Mouse (Mus musculus) cerebral cortex, adult 2 months (tissue): ENCODE results near the gene Setmar.

ENCODE experiments used
- WGBS: fragments of 180-500 bp; shearing (Covaris S2); methylation state at CpG from one replicate; pipeline ENCODE4 v1.1.7; 2018; 5-methylcytosine and 5-hydroxymethylcytosine counted together

Setmar gene

DNA sequence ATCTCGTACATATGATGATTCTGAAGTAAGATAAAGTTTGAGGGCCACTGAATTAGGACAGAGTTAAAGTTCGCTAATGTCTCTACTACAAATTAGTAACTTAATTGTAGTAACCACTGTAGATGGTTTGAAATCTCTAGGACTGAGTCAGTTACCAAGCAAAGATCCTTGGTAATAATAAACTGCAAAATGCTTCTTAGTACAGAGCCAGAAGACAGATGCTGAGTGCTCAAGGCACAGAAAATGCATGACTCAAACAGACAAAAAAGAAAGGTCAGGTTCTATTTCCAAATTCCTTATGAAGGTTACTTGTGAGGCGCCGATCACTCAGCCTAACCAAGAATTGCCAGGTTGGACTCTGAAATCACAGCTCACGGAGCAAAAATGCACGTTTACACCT lies 53.0 kb downstream of the Setmar start:
- 84% methylated on average over 6 of the region's 6 CpGs for whole genome bisulfite sequencing

DNA sequence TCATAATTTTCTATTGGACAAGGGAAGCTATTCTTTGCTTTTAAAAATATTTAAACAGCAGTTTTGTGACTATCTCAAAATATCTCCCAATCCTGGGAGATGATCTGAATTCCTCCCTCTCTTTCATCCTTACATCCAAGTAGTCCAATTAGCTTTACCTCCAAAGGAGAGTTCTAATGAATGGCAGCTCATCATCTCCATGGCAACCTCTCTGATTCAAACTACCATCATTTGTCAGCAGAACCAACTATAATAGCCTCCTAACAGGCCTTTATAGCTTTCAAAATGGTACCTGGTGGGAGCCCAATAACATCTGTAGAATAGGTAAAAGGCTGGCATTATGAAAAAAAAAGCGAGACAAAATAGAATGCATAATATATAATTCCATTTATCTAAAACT lies 60.6 kb downstream of the Setmar start:
- WGBS = 80% methylated on average over 1 of the region's 1 CpGs

DNA sequence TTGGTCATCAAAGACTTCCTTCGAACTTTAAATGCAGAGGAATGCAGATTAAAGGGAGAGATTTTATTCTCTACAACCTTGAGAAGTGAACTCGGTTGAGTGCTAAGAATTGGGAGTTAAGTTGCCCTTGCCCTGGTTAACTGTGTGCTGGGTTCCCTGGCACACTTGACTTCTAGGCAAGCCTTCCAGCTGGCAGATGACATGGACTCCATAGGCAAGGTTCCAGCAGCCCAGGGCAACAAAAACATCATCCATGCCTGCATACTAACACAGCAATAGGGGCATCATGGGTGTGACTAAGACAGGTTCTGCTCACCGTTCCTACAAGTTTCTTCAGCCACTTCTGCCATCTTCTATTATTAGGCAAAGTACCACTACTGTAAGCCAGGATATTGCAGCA lies 61.8 kb downstream of the Setmar start:
- WGBS = 84% methylated on average over 3 of the region's 3 CpGs
